Mouse (Mus musculus) kidney, embryonic 14.5 days (tissue): Measurements from ENCODE around the gene Drc7. TPM values are rescaled to one million over a fixed set of nuclear protein-coding genes. Genes with fewer than 3 reads are reported as not detected.

Source experiments
- polyA plus RNA-seq: library from polyadenylated mRNA; unstranded; fragments of >200 nt; fragmentation: Nextera tagmentation; extraction: Ambion mirVana; gene quantifications from 2 replicates; pipeline ENCODE4 v1.2.1, GENCODE M21; 2014

Drc7 gene
- polyA plus RNA-seq, 1 experiment from 2014 or later: not detected

Other genes starting within 250 kb of the Drc7 start
- not detected in 2 replicates for gene Ccl17, start 244.7 kb upstream of the Drc7 start, polyA plus RNA-seq
- 59.8 and 71.9 TPM in 2 replicates for gene Coq9, start 216.8 kb upstream of the Drc7 start, polyA plus RNA-seq
- 101 and 102 TPM in 2 replicates for gene Ciapin1, start 216.7 kb upstream of the Drc7 start, polyA plus RNA-seq
- 183 and 185 TPM in 2 replicates for gene Polr2c, start 197.7 kb upstream of the Drc7 start, polyA plus RNA-seq
- 14.6 and 20.6 TPM in 2 replicates for gene Dok4, start 178.8 kb upstream of the Drc7 start, polyA plus RNA-seq
- 24.2 and 29.4 TPM in 2 replicates for gene Ccdc102a, start 137.0 kb upstream of the Drc7 start, polyA plus RNA-seq
- not detected in 2 replicates for gene Adgrg5, start 131.4 kb upstream of the Drc7 start, polyA plus RNA-seq
- gene Adgrg1, start 80.4 kb upstream of the Drc7 start, polyA plus RNA-seq: 15.5 and 31.3 TPM in 2 replicates
- gene Adgrg3, start 37.4 kb upstream of the Drc7 start, polyA plus RNA-seq: 2.9 and 3.8 TPM in 2 replicates
- gene Katnb1, start 26.1 kb downstream of the Drc7 start, polyA plus RNA-seq: 18.2 and 32.4 TPM in 2 replicates
- 13.5 and 19.8 TPM in 2 replicates for gene Kifc3, start 147.7 kb downstream of the Drc7 start, polyA plus RNA-seq